ENCODE assay signal across 17 mouse cellular contexts in the genomic region with DNA sequence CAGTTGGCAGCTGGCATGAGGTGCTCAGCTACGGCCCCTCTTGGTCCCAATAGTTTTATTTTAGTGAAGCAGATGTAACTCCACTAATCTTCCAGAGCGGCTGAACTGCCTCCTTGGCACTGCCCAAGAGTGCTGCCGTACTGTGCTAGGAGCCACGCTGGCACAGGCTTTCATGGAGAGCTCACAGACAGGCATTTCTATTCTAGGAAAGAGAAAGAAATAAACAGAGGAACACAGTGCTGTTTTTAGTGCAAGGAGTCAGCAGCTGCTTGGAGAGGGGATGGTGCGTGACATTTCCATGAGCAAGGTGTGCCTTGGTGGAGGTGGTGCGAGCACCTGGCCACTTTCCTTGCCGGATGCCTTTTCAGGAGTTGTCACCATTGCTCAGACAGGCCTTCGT.
DNase-seq lines count a peak whose midpoint lies in the region; ATAC-seq and TF ChIP-seq lines count a peak whose summit lies in the region.
"Had no signal": no experiment of that assay in that cellular context is flagged by ENCODE, and none has a peak within 500 bp of the region (broad histone marks: within the 10 kb centered on the region; RNA-seq: fewer than 3 reads in every experiment).

No protein-coding gene starts in this region.

- no peak overlapping the region for H3K9ac ChIP-seq in heart, embryonic 11.5 days (ENCODE audit: low read depth, low read length)
- H3K9ac ChIP-seq: forebrain, embryonic 15.5 days; kidney, embryonic 15.5 days; limb, embryonic 15.5 days had no signal

- intact Hi-C loops in left cerebral cortex, adult 2 months (cut with DNase I) = loop anchor here (5.0 to 10.0 kb wide), 2 partner anchors 108 to 505 kb away; no protein-coding TSS in a partner anchor

- no peak for TF ChIP-seq CTCF in left cerebral cortex, adult 2 months (IDR thresholded peaks at IDR 0.05)

- DNase-seq in cerebellum, postnatal 10 days = peak; percentile 36 to 49
- DNase-seq in cerebellum, postnatal 14 days = no peak
- peak; percentile 22 for DNase-seq in heart, adult 8-10 months (ENCODE audit: low spot score)
- peak in 1 of 2 experiments; percentile 32 for DNase-seq in left cerebral cortex, adult 2 months (ENCODE audit: extremely low spot score in 1 of 2, low spot score in 2 of 2)
- no peak for DNase-seq in left cerebral cortex, adult 11 months (ENCODE audit: low spot score)
- peak; percentile 60 for DNase-seq in telencephalon, adult 2 months (ENCODE audit: low read depth, low spot score)
- no peak for DNase-seq in lung, postnatal 10 days
- DNase-seq: cerebellum, adult 11-12 months; embryo, embryonic 11 days; lung, adult 2 months; thymus, postnatal 14 days had no signal

- no peaks in the 10 kb centered on the region for H3K36me3 ChIP-seq in heart, embryonic 11.5 days (ENCODE audit: control insufficient read depth, insufficient read depth, low read length)
- H3K36me3 ChIP-seq: forebrain, embryonic 15.5 days; kidney, embryonic 15.5 days; limb, embryonic 15.5 days had no signal

- no peaks in the 10 kb centered on the region for H3K27me3 ChIP-seq in heart, embryonic 11.5 days (ENCODE audit: control insufficient read depth, insufficient read depth, low read length)
- H3K27me3 ChIP-seq: forebrain, embryonic 15.5 days; kidney, embryonic 15.5 days; limb, embryonic 15.5 days; Patski had no signal

- no peak overlapping the region for H3K4me3 ChIP-seq in heart, embryonic 11.5 days (ENCODE audit: low read depth, low read length)
- no peak overlapping the region for H3K4me3 ChIP-seq in left cerebral cortex, adult 2 months
- H3K4me3 ChIP-seq: forebrain, embryonic 15.5 days; kidney, embryonic 15.5 days; limb, embryonic 15.5 days had no signal

- no peaks in the 10 kb centered on the region for H3K9me3 ChIP-seq in heart, embryonic 11.5 days (replicated peaks; ENCODE audit: control insufficient read depth, low read length)
- H3K9me3 ChIP-seq: forebrain, embryonic 15.5 days; kidney, embryonic 15.5 days; limb, embryonic 15.5 days had no signal

- 83% methylated on average over 8 of the region's 8 CpGs for WGBS in heart, embryonic 11.5 days (ENCODE audit: insufficient replicate concordance)

- H3K4me1 ChIP-seq in heart, embryonic 11.5 days (ENCODE audit: control insufficient read depth, insufficient read depth, low read length) = no peaks in the 10 kb centered on the region
- H3K4me1 ChIP-seq: forebrain, embryonic 15.5 days; limb, embryonic 15.5 days had no signal

- H3K27ac ChIP-seq in heart, embryonic 11.5 days (ENCODE audit: low read depth, low read length) = no peak overlapping the region
- H3K27ac ChIP-seq in left cerebral cortex, adult 2 months = peak overlapping the region; percentile 34
- H3K27ac ChIP-seq: forebrain, embryonic 15.5 days; kidney, embryonic 15.5 days; limb, embryonic 15.5 days had no signal

- ATAC-seq in heart, embryonic 11.5 days (replicated peaks; ENCODE audit: insufficient number of reproducible peaks, low FRiP score, low TSS enrichment) = no peak
- ATAC-seq: forebrain, embryonic 15.5 days; inflammation-experienced regulatory T-cells, adult 6 months; Patski had no signal

- no peak overlapping the region for H3K4me2 ChIP-seq in heart, embryonic 11.5 days
- H3K4me2 ChIP-seq: forebrain, embryonic 15.5 days; kidney, embryonic 15.5 days; limb, embryonic 15.5 days had no signal

Comparison
In these comparisons a context has a peak if more than half of its experiments do, and no peak if none do; other contexts are left out.
1. DNase-seq: peak in cerebellum, postnatal 10 days (2 of 2), heart, adult 8-10 months (single experiment) and telencephalon, adult 2 months (single experiment); none in cerebellum, postnatal 14 days (0 of 2), left cerebral cortex, adult 11 months (single experiment) and lung, postnatal 10 days (single experiment).